Mouse (Mus musculus) small intestine, adult 10 weeks (tissue): ENCODE measurements around the gene Arpc3. TPM values are rescaled to one million over a fixed set of nuclear protein-coding genes. Genes with fewer than 3 reads are reported as not detected.

Source experiments
- polyA plus RNA-seq: library from polyadenylated mRNA; stranded (reverse); fragments of 350-450 nt; fragmentation: Illumina TruSeq; extraction: RNeasy Lipid Tissue Mini Kit (QIAGEN cat#74804); gene quantifications from one replicate; pipeline ENCODE4 v1.2.3, GENCODE M21; 2014; ENCODE audit warnings: low replicate concordance

Gene Arpc3
- 217 TPM for polyA plus RNA-seq

DNA sequence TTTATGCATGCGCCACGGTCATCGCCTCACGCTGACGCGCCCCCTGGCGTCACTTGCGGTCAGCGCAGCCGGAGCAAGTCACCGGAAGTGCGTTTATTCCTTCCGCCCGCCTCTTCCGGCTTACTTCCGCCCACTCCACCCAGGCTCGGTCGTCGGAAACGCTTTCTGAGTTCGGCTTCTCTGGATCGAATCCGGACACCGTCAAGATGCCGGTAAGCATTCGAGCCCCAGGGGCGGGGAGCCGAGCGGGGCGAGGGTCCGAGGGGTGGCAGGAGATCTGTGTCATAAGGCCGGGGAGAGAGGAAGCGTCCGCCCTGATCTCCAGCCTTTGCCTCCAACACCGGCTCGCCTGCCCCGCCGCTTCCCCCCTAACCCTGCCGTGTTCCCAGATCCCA is at the start of gene Arpc3:
TSS of gene Arpc3 (plus strand) at position 93 of the 395 bp plus-strand sequence.

DNA sequence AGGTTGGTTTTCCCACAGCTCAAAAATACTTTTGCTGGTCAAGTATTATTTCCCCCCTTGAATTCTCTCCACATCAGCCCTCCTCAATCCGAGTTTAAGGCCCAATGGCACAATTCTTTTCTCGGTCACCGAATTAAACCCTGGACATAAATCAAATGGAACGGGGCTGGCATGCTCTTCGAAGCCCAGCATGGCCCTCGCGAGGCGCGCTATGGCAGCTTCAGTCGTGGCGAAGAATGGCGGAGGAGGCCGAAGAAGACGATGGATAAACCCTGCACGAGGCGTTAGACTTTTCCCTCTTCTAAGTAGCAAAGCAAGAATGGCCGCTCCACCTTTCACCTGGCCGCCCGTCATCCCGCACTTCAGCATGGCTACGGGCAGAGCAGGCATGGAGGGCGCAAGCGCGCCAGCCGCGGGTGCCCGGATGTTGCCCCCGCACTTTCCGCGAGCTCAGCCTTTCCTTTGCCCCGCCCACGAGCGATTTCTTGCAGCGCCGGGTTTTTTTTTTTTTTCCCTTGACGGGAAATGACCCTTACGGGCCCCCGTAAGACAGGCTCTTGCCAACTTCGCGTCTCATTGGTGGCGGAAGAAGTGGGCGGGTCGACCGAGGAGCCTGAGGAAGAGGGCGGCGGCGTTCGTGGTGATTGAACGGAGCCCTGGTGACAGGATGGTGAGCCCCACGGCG is 37.7 kb upstream of the Arpc3 start, which contains the start of the genes Rad9b and Vps29:
TSS of gene Rad9b (minus strand) at position 427 of the 685 bp plus-strand sequence.
TSS of gene Vps29 (plus strand) at position 563 of the 685 bp plus-strand sequence.

DNA sequence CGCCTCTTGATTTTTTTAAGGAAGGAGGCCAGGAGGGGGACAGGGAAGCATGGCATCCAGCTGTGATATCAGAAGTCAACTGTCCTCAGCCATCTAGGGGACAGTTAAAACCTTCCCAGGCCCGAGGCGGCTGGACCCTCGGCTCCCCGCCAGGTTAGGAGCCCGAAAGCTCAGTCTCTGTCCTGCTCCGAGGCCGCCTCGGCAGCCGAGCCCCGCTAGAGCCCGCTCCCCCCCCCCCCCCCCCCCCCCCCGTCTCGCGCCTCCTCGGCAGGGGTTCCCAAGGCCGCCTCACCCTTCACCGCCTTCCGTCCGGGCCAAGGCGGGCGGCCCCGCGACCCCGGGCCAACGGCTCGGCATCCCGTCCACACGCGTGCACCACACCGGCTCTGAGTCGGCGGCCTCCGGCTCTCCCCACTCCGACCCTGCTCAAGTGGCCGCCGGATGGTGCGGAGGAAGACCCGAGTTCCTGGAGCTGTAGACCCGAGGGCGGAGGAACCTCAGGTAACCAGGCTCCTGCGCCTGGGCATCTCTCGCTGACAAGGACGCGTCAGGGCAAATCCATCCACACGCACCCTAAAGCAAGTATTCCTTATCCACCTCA is 20.0 kb upstream of the Arpc3 start, which contains the start of gene Gpn3:
TSS of gene Gpn3 (plus strand) at position 286 of the 601 bp plus-strand sequence.

DNA sequence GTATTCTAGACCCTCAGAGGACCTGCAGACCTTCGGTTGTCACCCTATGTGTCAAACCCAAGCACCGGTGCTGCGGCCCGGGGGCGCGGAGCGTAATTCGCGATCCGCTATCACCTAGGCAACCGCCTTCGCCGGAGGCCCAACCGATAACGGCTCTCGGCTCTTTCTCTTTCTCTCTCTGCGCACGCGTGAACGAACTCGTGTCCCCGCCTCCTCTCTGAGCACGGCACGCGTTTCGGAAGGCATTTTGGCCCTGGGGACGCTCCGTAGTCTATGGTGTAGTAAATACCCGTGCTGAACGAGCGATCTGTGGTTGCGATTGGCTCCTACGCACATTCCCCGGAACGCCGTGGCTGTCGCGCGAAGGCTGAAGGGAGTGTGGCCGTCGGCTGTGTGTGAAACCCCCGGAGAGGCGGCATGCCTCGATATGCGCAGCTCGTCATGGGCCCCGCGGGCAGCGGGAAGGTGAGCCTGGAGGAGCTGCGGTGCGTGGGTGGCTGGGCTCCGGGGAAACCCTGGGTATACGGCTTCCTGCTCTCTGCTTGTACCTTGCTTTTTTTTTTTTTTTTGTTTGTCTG is 19.4 kb upstream of the Arpc3 start, which contains the start of gene Fam216a:
TSS of gene Fam216a (minus strand) at position 173 of the 578 bp plus-strand sequence.

DNA sequence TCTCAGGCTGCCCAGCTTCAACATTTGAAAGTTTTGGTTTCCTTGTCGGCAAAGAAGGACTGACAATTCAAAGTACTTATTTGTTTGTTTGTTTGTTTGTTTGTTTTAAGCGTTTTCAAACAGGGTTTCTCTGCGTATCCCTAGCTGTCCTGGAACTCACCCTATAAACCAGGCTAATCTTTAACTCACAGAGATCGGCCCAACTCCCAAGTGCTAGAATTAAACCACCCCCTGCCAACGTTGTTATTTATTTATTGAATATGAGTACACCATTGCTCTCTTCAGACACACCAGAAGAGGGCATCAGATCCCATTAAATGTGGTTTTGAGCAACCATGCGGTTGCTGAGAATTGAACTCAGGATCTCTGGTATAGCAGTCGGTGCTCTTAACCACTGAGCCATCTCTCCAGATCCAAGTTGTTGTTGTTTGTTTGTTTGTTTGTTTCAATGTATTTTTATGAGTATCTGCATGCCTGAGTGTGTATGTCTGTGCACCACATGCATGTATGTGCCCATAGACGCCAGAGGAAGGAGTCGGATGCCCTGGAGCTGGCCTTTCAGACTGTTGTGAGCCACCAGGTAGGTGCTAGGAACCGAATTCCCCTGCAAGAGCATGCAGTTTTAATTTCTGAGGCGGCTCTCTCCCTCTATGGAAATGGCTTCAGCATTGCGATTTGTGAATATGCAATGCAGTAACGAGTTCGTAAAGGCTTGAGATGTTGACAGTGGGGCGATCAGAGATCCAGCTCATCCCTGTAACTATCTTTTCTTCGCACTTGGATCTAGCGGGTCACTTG is 29.8 kb downstream of the Arpc3 start, which contains the start of gene Anapc7:
TSS of gene Anapc7 (plus strand) at position 423 of the 798 bp plus-strand sequence.

Other genes with a start within 250 kb of the Arpc3 start
- 455 TPM for gene Ppp1cc, start 233.6 kb upstream of the Arpc3 start, polyA plus RNA-seq
- gene Hvcn1, start 185.1 kb upstream of the Arpc3 start, polyA plus RNA-seq: 0.37 TPM
- gene Tctn1, start 127.4 kb upstream of the Arpc3 start, polyA plus RNA-seq: 1.0 TPM
- 41.8 TPM for gene Pptc7, start 107.5 kb upstream of the Arpc3 start, polyA plus RNA-seq
- 3.9 TPM for gene Rad9b, start 37.6 kb upstream of the Arpc3 start, polyA plus RNA-seq
- gene Vps29, start 37.5 kb upstream of the Arpc3 start, polyA plus RNA-seq: 147 TPM
- gene Gpn3, start 20.0 kb upstream of the Arpc3 start, polyA plus RNA-seq: 23.1 TPM
- 1.4 TPM for gene Fam216a, start 19.5 kb upstream of the Arpc3 start, polyA plus RNA-seq
- gene Anapc7, start 29.8 kb downstream of the Arpc3 start, polyA plus RNA-seq: 2.6 TPM
- gene Atp2a2, start 110.3 kb downstream of the Arpc3 start, polyA plus RNA-seq: 128 TPM
- 4.4 TPM for gene Ift81, start 222.6 kb downstream of the Arpc3 start, polyA plus RNA-seq